Mouse (Mus musculus) right cerebral cortex, postnatal 10 days (tissue): ENCODE measurements around the gene Sp8.
A peak's percentile ranks its signal among the peaks of the same experiment; 100 is the strongest.

ENCODE experiments used
- DNase-seq, 2 experiments: peaks; one replicate each; pipeline ENCODE4 v3.0.0; 2021; ENCODE audit warnings: low spot score in 2 of 2

Gene Sp8

GRCm38 (mm10) chr12:118846221-118846620, at the start of gene Sp8:
Gene Sp8, plus strand, starts transcription at chr12:118846329.
- no peak for DNase-seq

GRCm38 (mm10) chr12:118811328-118811961, 34.7 kb upstream of the Sp8 start:
- no peak for DNase-seq

- DNase-seq, result no peak
These were observed 31.6 kb upstream of the Sp8 start for GRCm38 (mm10) chr12:118814561-118814960.

GRCm38 (mm10) chr12:118816156-118816555, 30.0 kb upstream of the Sp8 start:
- DNase-seq, result no peak

GRCm38 (mm10) chr12:118829881-118830280, 16.2 kb upstream of the Sp8 start:
- no peak for DNase-seq

DNA sequence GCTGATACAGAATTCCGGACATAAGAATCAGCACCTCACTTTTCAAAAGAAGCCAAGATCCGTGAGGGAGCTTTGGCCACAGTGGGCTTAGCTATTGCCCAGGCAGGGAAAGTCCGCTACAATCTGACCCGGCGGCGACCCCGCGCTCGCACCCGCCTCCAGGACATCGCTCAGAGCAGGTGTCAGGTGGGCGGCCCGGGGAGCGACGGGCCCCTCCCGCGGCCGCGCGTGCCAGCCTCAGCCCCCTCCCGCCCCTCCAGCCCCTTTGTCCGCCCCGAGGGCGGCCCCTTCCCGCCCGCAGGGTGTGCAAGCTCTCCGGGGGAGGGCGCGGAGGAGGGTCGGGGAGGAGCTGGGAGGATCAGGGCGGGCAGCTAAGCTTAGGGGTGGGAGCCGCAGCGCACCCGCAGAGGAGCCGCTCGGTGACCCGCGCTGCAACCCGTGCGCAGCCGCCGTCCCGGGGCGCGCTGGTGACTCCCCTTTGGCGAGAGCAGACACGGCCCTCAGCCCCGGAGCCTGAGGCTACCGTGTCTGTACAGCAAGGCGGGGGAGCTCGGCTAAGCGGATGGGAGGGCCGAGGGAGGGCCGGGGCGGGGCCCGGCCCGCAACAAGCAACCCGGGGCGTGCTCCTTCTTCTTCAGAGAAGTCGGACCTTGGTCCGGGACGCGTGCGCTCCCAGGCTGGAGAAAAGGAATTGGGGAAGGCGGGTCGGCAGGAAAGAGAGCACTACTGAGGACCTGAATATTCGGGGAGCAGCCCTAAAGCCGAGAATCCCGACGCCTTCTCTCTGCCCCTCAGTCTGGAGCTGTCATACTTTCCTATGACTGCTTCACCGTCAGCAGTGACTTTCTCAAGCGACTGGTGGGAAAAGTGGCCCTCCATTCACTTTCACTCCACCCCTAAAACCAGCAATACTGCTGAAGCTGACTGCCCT, 9.5 kb upstream of the Sp8 start:
- DNase-seq, result peak in 1 of 2 experiments; percentile 27

DNA sequence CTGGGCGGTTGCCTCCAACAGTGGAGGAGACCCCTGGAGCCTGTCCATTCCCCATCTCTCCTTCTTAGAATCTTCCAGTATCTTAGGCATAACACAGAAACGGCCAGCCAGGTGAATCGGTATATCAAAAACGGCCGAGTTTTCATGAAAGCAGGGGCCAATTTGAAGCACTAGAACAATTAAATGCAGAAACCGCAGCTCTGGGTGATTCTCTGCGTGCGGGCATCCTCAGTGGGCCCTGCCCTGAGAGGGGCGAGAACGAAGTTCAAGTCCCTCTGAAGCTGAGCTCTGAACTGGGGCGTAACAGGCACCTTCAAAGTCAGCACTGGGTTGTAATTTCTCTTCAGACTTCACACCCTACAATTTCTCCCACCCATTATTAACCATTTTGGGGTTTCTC, 8.8 kb upstream of the Sp8 start:
- no peak for DNase-seq

GRCm38 (mm10) chr12:118838260-118838659, 7.9 kb upstream of the Sp8 start:
- DNase-seq, result no peak

DNA sequence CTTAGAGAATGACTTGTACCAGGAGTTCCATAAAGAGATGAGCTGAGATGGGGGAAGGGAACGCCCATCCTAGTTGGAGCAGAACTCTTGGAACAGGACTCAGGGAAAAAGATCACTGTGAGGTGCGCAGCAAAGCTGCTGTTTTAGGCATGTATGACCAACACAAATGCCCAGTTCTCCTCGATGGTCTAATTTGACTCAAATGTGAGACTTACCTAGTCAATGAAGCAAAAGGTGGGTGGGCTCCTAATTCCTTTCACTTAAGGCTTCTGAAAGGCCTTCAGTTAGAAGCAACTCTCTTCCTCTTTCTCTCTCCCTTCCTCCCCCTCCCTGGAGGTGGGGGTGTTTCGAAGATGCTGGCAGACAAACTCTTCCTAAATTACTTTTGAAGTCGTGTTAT, 6.7 kb upstream of the Sp8 start:
- DNase-seq, result no peak

GRCm38 (mm10) chr12:118840301-118840700, 5.8 kb upstream of the Sp8 start:
- peak in 1 of 2 experiments; percentile 20 for DNase-seq

DNA sequence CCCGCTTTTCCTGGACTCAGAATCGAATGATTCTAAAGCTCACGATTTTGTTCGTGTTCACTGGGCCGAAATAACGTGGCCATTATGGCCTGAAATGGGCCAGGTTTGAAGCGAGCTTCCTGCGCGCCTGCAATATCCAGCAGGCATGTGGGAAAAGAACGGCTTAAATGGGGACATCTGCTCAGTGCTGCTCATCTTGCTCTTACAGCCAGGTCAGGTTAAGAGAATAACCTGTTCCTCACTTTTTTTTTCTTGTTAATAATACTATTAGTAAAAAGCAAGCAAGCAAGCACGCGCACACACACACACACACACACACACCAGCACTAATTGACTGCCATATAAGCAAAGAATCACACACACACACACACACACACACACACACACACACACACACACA, 5.3 kb upstream of the Sp8 start:
- DNase-seq, result no peak

- no peak for DNase-seq
These were observed 4.7 kb upstream of the Sp8 start for GRCm38 (mm10) chr12:118841381-118841922.

DNA sequence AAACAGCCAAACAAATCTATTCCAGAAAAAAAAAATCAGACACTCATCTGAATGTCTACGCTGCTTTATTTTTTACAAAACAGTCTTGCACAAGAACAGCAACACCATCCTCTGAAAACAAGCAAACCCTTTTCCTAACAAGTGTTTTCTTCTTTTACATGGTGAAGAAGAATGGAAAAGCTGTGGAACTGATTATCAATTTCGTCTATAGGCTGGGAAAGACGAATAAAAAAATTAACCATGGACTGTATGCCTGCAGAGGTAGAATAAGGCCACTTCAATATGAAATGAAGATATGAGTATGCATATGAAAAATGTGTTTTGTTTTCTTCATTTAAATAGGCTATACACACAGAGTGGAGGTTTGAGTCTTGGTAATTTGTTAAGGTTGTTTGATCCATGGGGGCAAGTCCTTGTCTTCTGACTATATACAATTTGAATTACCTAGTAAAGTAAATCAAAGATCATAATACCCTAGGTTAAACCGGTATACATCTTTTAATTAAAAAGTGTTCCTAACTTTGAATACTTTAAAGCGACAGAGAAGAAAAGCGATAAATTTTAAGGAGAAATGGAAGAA, 4.1 kb upstream of the Sp8 start:
- DNase-seq, result no peak

- peak in 1 of 2 experiments; percentile 21 for DNase-seq
These were observed 3.3 kb upstream of the Sp8 start for GRCm38 (mm10) chr12:118842671-118843411.

- DNase-seq, result no peak
These were observed 2.0 kb upstream of the Sp8 start for GRCm38 (mm10) chr12:118844111-118844510.

- DNase-seq, result no peak
These were observed 1.3 kb upstream of the Sp8 start for GRCm38 (mm10) chr12:118844841-118845240.

- DNase-seq, result no peak
These were observed 778 bp upstream of the Sp8 start for GRCm38 (mm10) chr12:118845351-118845750.

- DNase-seq, result peak; percentile 51 to 57
These were observed 656 bp downstream of the Sp8 start for GRCm38 (mm10) chr12:118846649-118847321.

- DNase-seq, result no peak
These were observed 1.3 kb downstream of the Sp8 start for GRCm38 (mm10) chr12:118847381-118847780.

DNA sequence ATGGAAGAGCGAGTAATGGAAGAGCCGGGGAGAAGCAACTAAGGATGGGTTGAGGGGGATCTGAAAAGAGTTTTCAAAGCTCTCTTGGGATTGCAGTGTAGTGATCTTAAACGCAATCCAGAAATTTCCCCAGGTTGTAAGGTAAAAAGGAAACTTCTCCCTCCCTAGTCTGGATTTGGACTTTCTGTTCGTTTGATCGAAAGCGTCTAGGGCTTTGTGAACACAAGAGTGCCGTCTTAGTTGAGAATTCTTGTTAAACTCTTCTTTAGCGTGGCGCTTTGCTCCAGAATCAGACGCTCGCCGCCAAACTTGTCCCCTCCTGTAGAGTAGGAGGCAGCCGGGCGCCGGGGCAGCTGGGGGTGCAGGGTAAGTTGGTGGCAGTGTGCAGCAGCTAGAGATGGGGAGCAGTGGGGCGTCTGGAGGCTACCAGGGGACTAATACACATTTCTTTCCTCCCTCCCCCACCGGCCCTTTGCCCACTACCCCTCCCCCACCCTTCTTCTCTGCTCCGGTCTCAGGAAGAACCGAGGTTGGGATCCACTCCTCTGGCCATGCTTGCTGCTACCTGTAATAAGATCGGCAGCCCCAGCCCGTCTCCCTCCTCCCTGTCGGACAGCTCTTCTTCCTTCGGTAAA, 1.8 kb downstream of the Sp8 start:
- DNase-seq, result no peak
